ENCODE assay signal across 12 mouse cellular contexts in genomic region chr4:107048568-107049162, GRCm38 (mm10). TPM values are rescaled to one million over a fixed set of nuclear protein-coding genes. Genes with fewer than 3 reads are reported as not detected.
DNase-seq lines count a peak whose midpoint lies in the region; ATAC-seq and TF ChIP-seq lines count a peak whose summit lies in the region.
"Had no signal": no experiment of that assay in that cellular context is flagged by ENCODE, and none has a peak within 500 bp of the region (broad histone marks: within the 10 kb centered on the region; RNA-seq: fewer than 3 reads in every experiment).

No protein-coding gene starts in this region.

- H3K4me3 ChIP-seq in left cerebral cortex, adult 2 months: no peak overlapping the region
- H3K4me3 ChIP-seq in cerebellum, adult 2 months (replicated peaks; ENCODE audit: insufficient read depth, low read depth, low read length): no peak overlapping the region
- H3K4me3 ChIP-seq in midbrain, embryonic 16.5 days (ENCODE audit: low read depth, low read length): no peak overlapping the region

- H3K36me3 ChIP-seq in midbrain, embryonic 16.5 days (ENCODE audit: control insufficient read depth, insufficient read depth, low read length): peaks cover 16% of the 10 kb centered on the region

- no peak for DNase-seq in left cerebral cortex, adult 2 months (ENCODE audit: extremely low spot score in 1 of 2, low spot score in 2 of 2)
- DNase-seq in left cerebral cortex, postnatal 25 days (ENCODE audit: low spot score in 2 of 2): no peak
- peak; percentile 73 for DNase-seq in adrenal gland, adult 8-10 months
- peak; percentile 92 to 94 for DNase-seq in cerebellum, adult 2 months
- peak; percentile 48 for DNase-seq in heart, postnatal 25 days (ENCODE audit: low spot score)
- DNase-seq in natural killer cell, adult 2 months (ENCODE audit: low spot score in 2 of 2): no peak
- DNase-seq in embryo, embryonic 11 days: no peak

- TF ChIP-seq POLR2A in cerebellum, adult 2 months (IDR thresholded peaks at IDR 0.05; ENCODE audit: borderline replicate concordance, insufficient read depth, low read length): no peak

- no peaks in the 10 kb centered on the region for H3K27me3 ChIP-seq in cerebellum, adult 2 months (ENCODE audit: control insufficient read depth, insufficient read depth, low read length)
- no peaks in the 10 kb centered on the region for H3K27me3 ChIP-seq in midbrain, embryonic 16.5 days (ENCODE audit: control insufficient read depth, insufficient read depth, low read depth, low read length)

- TF ChIP-seq CTCF in left cerebral cortex, adult 2 months (IDR thresholded peaks at IDR 0.05): no peak
- TF ChIP-seq CTCF in cerebellum, adult 2 months (IDR thresholded peaks at IDR 0.05; ENCODE audit: borderline replicate concordance, insufficient read depth, low read depth, low read length): no peak

- no peak overlapping the region for H3K9ac ChIP-seq in midbrain, embryonic 16.5 days (ENCODE audit: low read depth, low read length)

- H3K4me2 ChIP-seq in midbrain, embryonic 16.5 days (ENCODE audit: low read length): no peak overlapping the region

- peaks cover 42% of the 10 kb centered on the region for H3K4me1 ChIP-seq in cerebellum, adult 2 months (ENCODE audit: control insufficient read depth, insufficient read depth, low read length)
- no peaks in the 10 kb centered on the region for H3K4me1 ChIP-seq in midbrain, embryonic 16.5 days (ENCODE audit: control insufficient read depth, insufficient read depth, low read length)

- intact Hi-C loops in left cerebral cortex, adult 2 months (cut with DNase I): no loop called here
- intact Hi-C loops in left cerebral cortex, postnatal 25 days (cut with DNase I): loop anchor here (5.0 kb wide), 1 partner anchor 211 kb away; no protein-coding TSS in a partner anchor
- intact Hi-C loops in heart, postnatal 25 days (cut with DNase I): no loop called here

- H3K27ac ChIP-seq in left cerebral cortex, adult 2 months: 0 out of 2 replicates have a peak overlapping the region, but pooled peaks have one; percentile 3
- H3K27ac ChIP-seq in cerebellum, adult 2 months (ENCODE audit: insufficient read depth, low read length): peak overlapping the region; percentile 59
- no peak overlapping the region for H3K27ac ChIP-seq in midbrain, embryonic 16.5 days (ENCODE audit: low read length)

- no peak for ATAC-seq in midbrain, embryonic 16.5 days

- no peaks in the 10 kb centered on the region for H3K9me3 ChIP-seq in midbrain, embryonic 16.5 days (replicated peaks; ENCODE audit: control insufficient read depth, low read length, poor library complexity, severe bottlenecking)
- H3K9me3 ChIP-seq: G1E had no signal

- 10% methylated on average over 11 of the region's 11 CpGs for WGBS in cerebellum, adult 2 months
- WGBS in midbrain, embryonic 16.5 days: 87% methylated on average over 11 of the region's 11 CpGs

RNA-seq across cellular contexts. Expression of gene Mrpl37, which starts 18.0 kb away (rescaled TPM):
- 10 to 100 TPM; 56.3 to 64.9 TPM for total RNA-seq in left cerebral cortex, adult 2 months (2021)
- 10 to 100 TPM; 61.8 to 62.8 TPM for total RNA-seq in left cerebral cortex, postnatal 25 days (2021)
- 100 to 1,000 TPM; 102 to 114 (median 112) TPM for total RNA-seq in adrenal gland, adult 8-10 months (2022)
- 99.5 and 107 TPM in 2 replicates for polyA plus RNA-seq in cerebellum, adult 2 months (2012; rRNA removed)
- 100 to 1,000 TPM; 110 to 111 TPM for total RNA-seq in heart, postnatal 25 days (2021)
- 74.1 and 77.3 TPM in 2 replicates for polyA plus RNA-seq in midbrain, embryonic 16.5 days (2015; fragmentation: Nextera tagmentation; extraction: Ambion mirVana)

RNA-seq across cellular contexts. Expression of gene Cyb5rl, which starts 18.1 kb away (rescaled TPM):
- 1 to 10 TPM; 7.4 to 8.8 TPM for total RNA-seq in left cerebral cortex, adult 2 months (2021)
- total RNA-seq in left cerebral cortex, postnatal 25 days (2021): 1 to 10 TPM; 6.5 to 7.4 TPM
- 10 to 100 TPM; 28.6 to 43.4 (median 29.7) TPM for total RNA-seq in adrenal gland, adult 8-10 months (2022)
- polyA plus RNA-seq in cerebellum, adult 2 months (2012; rRNA removed): 5.5 and 5.7 TPM in 2 replicates
- 10 to 100 TPM; 14.2 to 17.8 TPM for total RNA-seq in heart, postnatal 25 days (2021)
- polyA plus RNA-seq in midbrain, embryonic 16.5 days (2015; fragmentation: Nextera tagmentation; extraction: Ambion mirVana): 4.1 and 7.2 TPM in 2 replicates

RNA-seq across cellular contexts. Expression of gene Cdcp2, which starts 48.0 kb away (rescaled TPM):
- not detected for total RNA-seq in left cerebral cortex, adult 2 months (2021)
- total RNA-seq in left cerebral cortex, postnatal 25 days (2021): not detected
- total RNA-seq in adrenal gland, adult 8-10 months (2022): under 1 TPM; 0.09 to 0.14 (median 0.12) TPM
- polyA plus RNA-seq in cerebellum, adult 2 months (2012; rRNA removed): not detected in 2 replicates
- total RNA-seq in heart, postnatal 25 days (2021): not detected
- not detected in 2 replicates for polyA plus RNA-seq in midbrain, embryonic 16.5 days (2015; fragmentation: Nextera tagmentation; extraction: Ambion mirVana)
- total RNA-seq: common myeloid progenitor, adult 5-6 weeks; layer of hippocampus, adult 8-10 months had no signal
- polyA plus RNA-seq: G1E; lung, embryonic 16.5 days had no signal

Comparison
In these comparisons a context has a peak if more than half of its experiments do, and no peak if none do; other contexts are left out.
1. DNase-seq: peak in adrenal gland, adult 8-10 months (single experiment), cerebellum, adult 2 months (2 of 2) and heart, postnatal 25 days (single experiment); none in left cerebral cortex, adult 2 months (0 of 2), left cerebral cortex, postnatal 25 days (0 of 2), natural killer cell, adult 2 months (0 of 2) and embryo, embryonic 11 days (single experiment).